Comparison of ENCODE assay signal across 7 mouse cellular contexts in genomic region chr7:113207471-113208387, GRCm38 (mm10). TPM values are rescaled to one million over a fixed set of nuclear protein-coding genes. Genes with fewer than 3 reads are reported as not detected.
A peak's percentile ranks its signal among the peaks of the same experiment; 100 is the strongest.
DNase-seq lines count a peak whose midpoint lies in the region; ATAC-seq and TF ChIP-seq lines count a peak whose summit lies in the region.

No protein-coding gene starts in this region.

- no peaks in the 10 kb centered on the region for H3K9me3 ChIP-seq in forebrain, postnatal 0 days (ENCODE audit: low read length)
- H3K9me3 ChIP-seq in hindbrain, embryonic 15.5 days, result no peaks in the 10 kb centered on the region

- H3K36me3 ChIP-seq in forebrain, postnatal 0 days (ENCODE audit: insufficient read depth), result no peaks in the 10 kb centered on the region
- H3K36me3 ChIP-seq in hindbrain, embryonic 15.5 days, result no peaks in the 10 kb centered on the region

- H3K9ac ChIP-seq in forebrain, postnatal 0 days, result peak overlapping the region; percentile 77
- peak overlapping the region; percentile 69 for H3K9ac ChIP-seq in hindbrain, embryonic 15.5 days

- H3K4me1 ChIP-seq in forebrain, postnatal 0 days (ENCODE audit: insufficient read depth), result 0 out of 2 replicates have a peak, but pooled peaks cover 4% of the 10 kb centered on the region
- peaks cover 38% of the 10 kb centered on the region for H3K4me1 ChIP-seq in hindbrain, embryonic 15.5 days (replicated peaks)

- no peak for TF ChIP-seq CTCF in forebrain, postnatal 0 days (IDR thresholded peaks at IDR 0.05; ENCODE audit: low read depth)

- H3K27me3 ChIP-seq in forebrain, postnatal 0 days (ENCODE audit: insufficient read depth, low read length), result 0 out of 2 replicates have a peak, but pooled peaks cover 3% of the 10 kb centered on the region
- H3K27me3 ChIP-seq in hindbrain, embryonic 15.5 days, result peaks cover 30% of the 10 kb centered on the region; the same call in 1 of the 2 replicates

- peak overlapping the region; percentile 84 for H3K4me3 ChIP-seq in forebrain, postnatal 0 days (ENCODE audit: low read depth, low read length)
- H3K4me3 ChIP-seq in hindbrain, embryonic 15.5 days, result peak overlapping the region; percentile 90

- ATAC-seq in forebrain, postnatal 0 days, result peak; percentile 72
- peak; percentile 72 for ATAC-seq in hindbrain, embryonic 15.5 days (ENCODE audit: low FRiP score, low read depth)

- 1% methylated on average over 81 of the region's 98 CpGs for WGBS in forebrain, postnatal 0 days
- WGBS in hindbrain, embryonic 15.5 days, result 1% methylated on average over 91 of the region's 98 CpGs

- H3K27ac ChIP-seq in forebrain, postnatal 0 days (ENCODE audit: low read depth, low read length), result peak overlapping the region; percentile 89
- H3K27ac ChIP-seq in hindbrain, embryonic 15.5 days (replicated peaks), result peak overlapping the region; percentile 92

- H3K4me2 ChIP-seq in forebrain, postnatal 0 days (ENCODE audit: low read depth), result peak overlapping the region; percentile 78
- H3K4me2 ChIP-seq in hindbrain, embryonic 15.5 days, result peak overlapping the region; percentile 70

- DNase-seq in NIH3T3 (ENCODE audit: low read depth), result peak; percentile 68
- peak; percentile 30 for DNase-seq in brain, embryonic 18.5 days (ENCODE audit: low read depth, low spot score)
- DNase-seq in forebrain, postnatal 0 days, result peak; percentile 71
- DNase-seq in left cerebral cortex, adult 18-20 months (ENCODE audit: low spot score in 2 of 2), result peak; percentile 64 to 69
- DNase-seq in lung, postnatal 14 days, result peak; percentile 62
- DNase-seq in right cerebral cortex, postnatal 10 days (ENCODE audit: low spot score in 2 of 2), result peak; percentile 77 to 79

RNA-seq across cellular contexts. Expression of gene Arntl, which starts 0.5 kb away (rescaled TPM):
- 31.2 and 32.4 TPM in 2 replicates for total RNA-seq in forebrain, postnatal 0 days (2014; rRNA removed)
- 18.3 and 20.7 TPM in 2 replicates for polyA plus RNA-seq in forebrain, postnatal 0 days (2015; fragmentation: Nextera tagmentation; extraction: Ambion mirVana)
- polyA plus RNA-seq in hindbrain, embryonic 15.5 days (2015; fragmentation: Nextera tagmentation; extraction: Ambion mirVana), result 17.3 and 21.2 TPM in 2 replicates
- total RNA-seq in left cerebral cortex, adult 18-20 months (2021), result 10 to 100 TPM; 47.4 to 54.1 TPM

Comparison
In these comparisons a context has a peak if more than half of its experiments do, and no peak if none do; other contexts are left out.
1. Peak in every context shown above with its lines: DNase-seq, ATAC-seq, H3K4me3 ChIP-seq and H3K27ac ChIP-seq.